Mouse (Mus musculus) embryonic facial prominence, embryonic 14.5 days (tissue): ENCODE data around the gene L1cam. TPM values are rescaled to one million over a fixed set of nuclear protein-coding genes. Genes with fewer than 3 reads are reported as not detected.

ENCODE experiments used
- ATAC-seq: fragments of 200-750 bp; cut with Nextera tagmentation; 2 replicates; pipeline ENCODE4 v1.8.0; 2017; ENCODE audit warnings: low read depth, moderate number of reproducible peaks, moderate TSS enrichment
- DNase-seq: peaks from one replicate; pipeline ENCODE4 v3.0.0-alpha.2; 2015; ENCODE audit warnings: low spot score
- H3K27ac ChIP-seq: fragments of 300-500 bp; sonication (generic); replicated peaks from 2 replicates; pipeline ENCODE4 v1.5.1; 2014; ENCODE audit warnings: low read depth, mild to moderate bottlenecking, low read length, moderate library complexity
- H3K27me3 ChIP-seq: fragments of 300-500 bp; sonication (generic); replicated peaks from 2 replicates; pipeline ENCODE4 v1.6.1; 2014; ENCODE audit warnings: low read length; ENCODE audit not compliant: control insufficient read depth, insufficient read depth
- H3K36me3 ChIP-seq: fragments of 300-500 bp; sonication (generic); 2 replicates; pipeline ENCODE4 v1.6.1; 2014; ENCODE audit warnings: low read length, mixed read lengths; ENCODE audit not compliant: control insufficient read depth, insufficient read depth
- H3K4me1 ChIP-seq: fragments of 300-500 bp; sonication (generic); 2 replicates; pipeline ENCODE4 v1.6.1; 2014; ENCODE audit warnings: antibody characterized with exemption, low read length; ENCODE audit not compliant: control insufficient read depth, insufficient read depth
- H3K4me2 ChIP-seq: fragments of 300-500 bp; sonication (generic); 2 replicates; pipeline ENCODE4 v1.6.1; 2014; ENCODE audit warnings: low read depth, mild to moderate bottlenecking, low read length, moderate library complexity, mixed read lengths
- H3K4me3 ChIP-seq: fragments of 300-500 bp; sonication (generic); 2 replicates; pipeline ENCODE4 v1.5.1; 2014; ENCODE audit warnings: low read depth, mild to moderate bottlenecking, low read length
- H3K9ac ChIP-seq: fragments of 300-500 bp; sonication (generic); 2 replicates; pipeline ENCODE4 v1.6.1; 2014; ENCODE audit warnings: low read depth, mild to moderate bottlenecking, low read length, moderate library complexity, mixed read lengths
- H3K9me3 ChIP-seq: fragments of 300-500 bp; sonication (generic); 2 replicates; pipeline ENCODE4 v1.6.1; 2016; ENCODE audit warnings: low read length; ENCODE audit not compliant: control insufficient read depth
- WGBS: fragments of 180-500 bp; shearing (Covaris S2); extraction: QIAGEN DNeasy Blood & Tissue Kit; methylation state at CpG from one replicate; pipeline ENCODE4 v1.1.7; 2014; 5-methylcytosine and 5-hydroxymethylcytosine counted together
- polyA plus RNA-seq: library from polyadenylated mRNA; unstranded; fragments of >200 nt; fragmentation: Nextera tagmentation; extraction: Ambion mirVana; gene quantifications from 2 replicates; pipeline ENCODE4 v1.2.1, GENCODE M21; 2014

Gene L1cam
- polyA plus RNA-seq, 1 experiment from 2014 or later, result 10.2 TPM

DNA sequence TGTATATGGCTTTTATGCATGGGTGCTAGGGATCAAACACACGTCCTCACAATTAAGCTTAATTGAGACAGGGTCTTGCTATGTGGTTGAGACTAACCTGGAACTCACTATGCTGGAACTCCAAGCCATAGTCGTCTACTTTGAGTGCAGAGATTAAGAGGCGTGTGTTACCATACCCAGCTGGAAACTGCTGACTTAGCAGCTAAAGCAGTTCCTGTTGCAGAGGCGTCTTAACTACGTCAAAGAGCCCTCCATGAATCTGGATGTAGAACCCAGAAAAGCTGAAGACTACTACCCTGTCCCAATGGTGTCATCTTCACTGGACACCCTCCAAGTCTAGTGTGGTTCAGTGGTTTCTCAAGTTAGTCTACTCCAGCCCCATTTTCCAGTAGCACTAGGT is 22.7 kb upstream of the L1cam start:
- no peak overlapping the region for H3K4me2 ChIP-seq
- H3K27me3 ChIP-seq, result no peaks in the 10 kb centered on the region
- H3K27ac ChIP-seq, result no peak overlapping the region
- no peak overlapping the region for H3K9ac ChIP-seq
- DNase-seq (no peak), ATAC-seq (no peak)
- H3K36me3 ChIP-seq, result peaks cover 15% of the 10 kb centered on the region; the same call in 1 of the 2 replicates
- no peaks in the 10 kb centered on the region for H3K4me1 ChIP-seq
- no peak overlapping the region for H3K4me3 ChIP-seq
- no peaks in the 10 kb centered on the region for H3K9me3 ChIP-seq
- 90% methylated on average over 5 of the region's 5 CpGs for WGBS

DNA sequence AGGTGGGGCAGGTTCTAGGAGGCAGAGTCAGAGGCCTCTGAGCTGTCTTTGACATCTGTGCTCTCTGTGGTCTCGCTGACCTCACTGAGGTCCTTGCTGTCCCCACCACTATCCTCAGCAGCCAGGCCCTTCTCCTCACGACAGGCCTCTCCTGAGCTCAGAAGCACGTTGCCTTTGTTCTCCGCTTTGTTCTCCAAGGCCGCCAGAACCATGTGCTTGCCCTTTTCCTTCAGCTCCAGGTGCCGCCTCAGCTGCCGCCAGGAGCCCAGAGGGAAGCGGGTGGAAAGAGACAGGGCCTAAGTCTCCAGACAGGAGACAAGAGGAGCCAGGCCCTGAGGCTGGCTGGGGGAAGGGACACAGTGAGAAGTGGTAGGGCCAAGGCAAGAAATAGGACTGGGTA is 21.0 kb upstream of the L1cam start:
- Histone ChIP-seq H3K27me3 (no peaks in the 10 kb centered on the region), H3K9me3 (no peaks in the 10 kb centered on the region)
- WGBS, result 86% methylated on average over 8 of the region's 8 CpGs

DNA sequence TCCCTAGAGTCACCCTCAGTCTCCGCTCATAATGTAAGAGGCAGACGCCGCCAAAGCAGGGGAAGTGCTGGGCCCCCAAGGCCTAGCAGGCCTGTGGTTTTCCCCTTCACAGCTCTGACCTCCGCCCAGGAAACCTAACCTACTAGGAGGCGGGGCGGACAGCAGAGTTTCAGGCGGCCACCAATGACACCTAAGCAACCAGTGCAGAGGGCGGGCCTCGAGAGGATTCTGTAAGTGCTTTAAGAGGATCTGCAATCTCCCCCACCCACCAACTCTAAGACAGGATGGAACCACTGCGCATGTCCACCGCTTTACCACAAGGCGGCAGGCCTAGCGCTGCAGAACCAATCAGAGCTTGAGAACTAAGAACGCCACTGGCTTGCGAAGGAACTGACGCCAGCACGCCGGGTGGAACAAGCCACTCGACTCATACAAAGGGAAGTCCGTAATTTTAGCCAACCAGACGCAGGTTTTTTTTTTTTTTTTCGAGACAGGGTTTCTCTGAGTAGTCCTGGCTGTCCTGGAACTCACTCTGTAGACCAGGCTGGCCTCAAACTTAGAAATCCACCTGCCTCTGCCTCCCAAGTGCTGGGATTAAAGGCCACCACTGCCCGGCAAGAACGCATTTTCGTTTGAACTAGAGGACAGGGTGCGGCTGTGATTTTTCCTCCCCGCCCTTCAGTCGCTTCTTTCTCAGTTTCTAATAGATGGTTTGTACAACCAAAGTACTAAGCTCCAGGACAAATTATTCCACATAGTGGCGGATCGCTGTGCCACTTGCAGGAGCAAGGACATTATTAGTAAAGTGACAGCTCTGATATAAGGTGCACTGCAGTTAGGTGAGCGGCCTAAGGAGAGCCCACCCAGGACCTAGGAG is 19.2 kb upstream of the L1cam start:
- 30% methylated on average over 25 of the region's 31 CpGs for WGBS
- peak; percentile 98 for DNase-seq
- Histone ChIP-seq H3K9ac (peak overlapping the region; percentile 45), H3K27ac (peak overlapping the region; percentile 86), H3K4me1 (no peaks in the 10 kb centered on the region), H3K4me3 (peak overlapping the region; percentile 20), H3K4me2 (peak overlapping the region; percentile 47), H3K36me3 (peaks cover 15% of the 10 kb centered on the region; the same call in 1 of the 2 replicates), H3K9me3 (no peaks in the 10 kb centered on the region), H3K27me3 (no peaks in the 10 kb centered on the region)
- peak; percentile 97 for ATAC-seq

More for the DNA sequence above, 21.0 kb upstream of the L1cam start:
- Histone ChIP-seq H3K4me2 (no peak overlapping the region), H3K4me1 (no peaks in the 10 kb centered on the region), H3K27ac (no peak overlapping the region), H3K4me3 (no peak overlapping the region), H3K36me3 (peaks cover 15% of the 10 kb centered on the region; the same call in 1 of the 2 replicates), H3K9ac (no peak overlapping the region)
- ATAC-seq (no peak), DNase-seq (no peak)

DNA sequence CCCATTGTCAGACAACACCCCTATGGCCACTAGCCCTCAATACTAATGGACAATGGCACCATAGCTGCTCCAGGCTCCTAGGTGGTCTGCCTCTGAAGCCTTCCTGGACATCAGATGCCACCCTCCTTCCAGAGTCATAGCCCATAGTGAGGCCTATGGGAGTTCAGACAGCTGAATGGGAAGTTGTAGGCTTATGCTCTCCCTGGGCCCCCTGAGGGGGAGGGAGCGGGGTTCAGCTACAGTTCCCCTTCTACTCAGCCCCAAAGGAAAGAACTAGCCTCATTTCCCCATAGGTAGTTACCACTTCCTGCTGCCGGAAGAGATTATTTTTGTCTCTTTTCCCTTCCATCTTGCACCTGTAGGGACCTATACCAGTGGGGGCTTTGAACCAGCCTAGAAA is 15.7 kb upstream of the L1cam start:
- H3K4me1 ChIP-seq, result no peaks in the 10 kb centered on the region
- no peaks in the 10 kb centered on the region for H3K9me3 ChIP-seq
- DNase-seq (no peak), ATAC-seq (no peak)
- no peak overlapping the region for H3K4me3 ChIP-seq
- H3K27me3 ChIP-seq, result no peaks in the 10 kb centered on the region
- H3K27ac ChIP-seq, result no peak overlapping the region
- H3K9ac ChIP-seq, result no peak overlapping the region
- H3K36me3 ChIP-seq, result no peaks in the 10 kb centered on the region
- WGBS, result 84% methylated on average over 2 of the region's 2 CpGs
- H3K4me2 ChIP-seq, result peak overlapping the region; percentile 43; the same call in 1 of the 2 replicates

DNA sequence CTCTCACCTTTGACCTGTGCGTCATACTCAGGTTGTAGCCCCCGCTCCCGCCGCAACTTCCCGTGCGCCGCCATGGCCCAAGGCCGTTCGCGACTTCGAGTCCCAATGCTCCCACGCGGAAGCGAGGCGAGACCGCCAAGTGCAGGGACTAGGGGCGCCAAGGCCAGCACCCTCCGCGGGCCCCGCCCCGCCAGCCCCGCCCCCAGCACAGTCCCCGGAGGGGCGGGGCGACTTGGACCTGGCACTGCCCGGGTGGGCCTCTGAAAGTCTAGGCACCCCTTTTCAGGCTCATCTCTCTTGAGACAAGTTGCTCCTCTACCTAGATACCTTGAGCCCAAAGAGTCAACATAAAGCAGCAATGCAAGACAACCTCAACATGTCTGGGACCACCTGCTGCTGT is 15.3 kb upstream of the L1cam start:
- 39% methylated on average over 15 of the region's 26 CpGs for WGBS
- Histone ChIP-seq H3K27ac (no peak overlapping the region), H3K9ac (no peak overlapping the region), H3K4me2 (peak overlapping the region; percentile 43), H3K4me3 (peak overlapping the region; percentile 14; the same call in 1 of the 2 replicates), H3K4me1 (no peaks in the 10 kb centered on the region), H3K27me3 (no peaks in the 10 kb centered on the region), H3K36me3 (no peaks in the 10 kb centered on the region), H3K9me3 (no peaks in the 10 kb centered on the region)
- DNase-seq, result no peak
- no peak for ATAC-seq

DNA sequence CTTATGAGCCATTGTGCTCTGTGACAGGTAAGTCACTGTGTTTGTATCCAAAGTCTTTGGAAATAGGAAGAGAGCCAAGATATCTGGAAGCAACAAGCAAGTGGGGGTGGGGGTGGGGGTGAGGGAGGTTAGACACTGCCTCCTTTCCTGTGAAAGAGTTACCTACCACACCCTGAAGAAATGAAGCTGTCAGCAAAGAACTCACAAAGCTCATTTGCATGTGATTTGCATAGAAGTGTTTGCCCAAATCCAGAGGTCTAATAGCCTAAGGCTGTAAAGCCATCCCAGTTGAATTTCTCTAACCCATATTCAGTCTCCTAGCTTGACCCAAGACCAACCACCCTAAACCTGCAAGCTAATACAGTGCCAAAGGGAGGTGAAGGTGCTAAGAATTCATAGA is 14.5 kb upstream of the L1cam start:
- no peak for ATAC-seq
- Histone ChIP-seq H3K9ac (no peak overlapping the region), H3K4me2 (peak overlapping the region; percentile 43), H3K9me3 (no peaks in the 10 kb centered on the region), H3K27ac (no peak overlapping the region), H3K4me3 (no peak overlapping the region), H3K36me3 (no peaks in the 10 kb centered on the region), H3K4me1 (no peaks in the 10 kb centered on the region), H3K27me3 (no peaks in the 10 kb centered on the region)
- no peak for DNase-seq

DNA sequence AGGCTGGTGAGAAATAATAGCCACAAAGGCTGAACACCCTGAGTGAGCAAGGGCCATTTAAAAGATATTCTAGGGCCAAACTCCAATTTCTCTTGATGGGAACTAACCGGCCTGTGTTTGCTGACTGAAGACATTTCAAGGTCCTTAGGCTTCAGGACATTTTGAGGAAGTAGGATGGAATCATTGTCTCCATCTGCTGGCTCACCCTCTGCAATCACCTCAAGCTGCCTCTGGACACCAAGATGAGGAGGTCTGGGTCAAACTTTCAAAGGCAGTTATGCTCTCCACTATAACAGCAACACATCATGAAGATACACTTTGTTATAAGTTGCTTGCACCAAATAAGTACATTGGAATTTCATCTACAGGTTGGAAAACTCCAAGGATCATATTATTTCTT is 14.1 kb upstream of the L1cam start:
- 93% methylated on average over 1 of the region's 1 CpGs for WGBS
- Histone ChIP-seq H3K4me2 (no peak overlapping the region), H3K27ac (no peak overlapping the region), H3K4me1 (no peaks in the 10 kb centered on the region), H3K4me3 (no peak overlapping the region), H3K9ac (no peak overlapping the region), H3K27me3 (no peaks in the 10 kb centered on the region), H3K9me3 (no peaks in the 10 kb centered on the region), H3K36me3 (no peaks in the 10 kb centered on the region)
- DNase-seq (no peak), ATAC-seq (no peak)

GRCm38 (mm10) chrX:73897959-73898358 is 2.1 kb upstream of the L1cam start:
- Histone ChIP-seq H3K4me1 (no peaks in the 10 kb centered on the region), H3K4me2 (no peak overlapping the region), H3K4me3 (no peak overlapping the region), H3K9ac (no peak overlapping the region), H3K9me3 (no peaks in the 10 kb centered on the region), H3K27ac (no peak overlapping the region), H3K36me3 (no peaks in the 10 kb centered on the region), H3K27me3 (no peaks in the 10 kb centered on the region)
- 70% methylated on average over 3 of the region's 3 CpGs for WGBS
- DNase-seq (no peak), ATAC-seq (no peak)

GRCm38 (mm10) chrX:73892833-73893232 is 3.1 kb downstream of the L1cam start:
- WGBS, result 98% methylated on average over 12 of the region's 14 CpGs
- Histone ChIP-seq H3K27ac (no peak overlapping the region), H3K36me3 (no peaks in the 10 kb centered on the region), H3K4me2 (no peak overlapping the region), H3K4me1 (no peaks in the 10 kb centered on the region), H3K9ac (no peak overlapping the region), H3K4me3 (no peak overlapping the region), H3K9me3 (no peaks in the 10 kb centered on the region), H3K27me3 (no peaks in the 10 kb centered on the region)
- DNase-seq (no peak), ATAC-seq (no peak)
